Mouse (Mus musculus) megakaryocyte, adult 5-6 weeks (primary cell): ENCODE results near the gene Rtl4. TPM values are rescaled to one million over a fixed set of nuclear protein-coding genes. Genes with fewer than 3 reads are reported as not detected.

Experiments used
- ATAC-seq: 2 replicates; pipeline ENCODE4 v1.8.0; 2016; ENCODE audit warnings: mild to moderate bottlenecking, inconsistent platforms; ENCODE audit not compliant: poor library complexity, severe bottlenecking
- total RNA-seq, 2 experiments: library from RNA; stranded (forward) in 1 of 2; stranded (reverse) in 1 of 2; fragments of 153-499, 151-499 nt in 1 of 2; fragments of 221-1000, 200-1000 nt in 1 of 2; gene quantifications; 2 replicates each; pipeline versions ENCODE4 v1.2.3 to v1.2.4; 2015 to 2017

Gene Rtl4
- total RNA-seq (2015) (not detected in 2 replicates), total RNA-seq (2017) (not detected in 2 replicates)

- no peak for ATAC-seq
Observed at GRCm38 (mm10) chrX:144688207-144689118, at the start of gene Rtl4. Gene Rtl4, plus strand, starts transcription at chrX:144688907.

GRCm38 (mm10) chrX:144644756-144645155, 44.0 kb upstream of the Rtl4 start:
- no peak for ATAC-seq

- no peak for ATAC-seq
Observed at GRCm38 (mm10) chrX:144645394-144645793, 43.3 kb upstream of the Rtl4 start.

GRCm38 (mm10) chrX:144652196-144652595, 36.5 kb upstream of the Rtl4 start:
- no peak for ATAC-seq

- no peak for ATAC-seq
Observed at GRCm38 (mm10) chrX:144687742-144688141, 965 bp upstream of the Rtl4 start.

- ATAC-seq: no peak
Observed at GRCm38 (mm10) chrX:144688142-144688206, 733 bp upstream of the Rtl4 start, which contains the start of gene Trpc5. Gene Trpc5, minus strand, starts transcription at chrX:144688180.

- no peak for ATAC-seq
Observed at GRCm38 (mm10) chrX:144689119-144689858, 582 bp downstream of the Rtl4 start.

- no peak for ATAC-seq
Observed at GRCm38 (mm10) chrX:144689859-144690181, 1.1 kb downstream of the Rtl4 start.

GRCm38 (mm10) chrX:144716330-144716729, 27.6 kb downstream of the Rtl4 start:
- ATAC-seq: no peak

GRCm38 (mm10) chrX:144747528-144748049, 58.9 kb downstream of the Rtl4 start:
- no peak for ATAC-seq

GRCm38 (mm10) chrX:144986980-144987379, 298.3 kb downstream of the Rtl4 start:
- ATAC-seq: no peak

GRCm38 (mm10) chrX:145065484-145065913, 376.8 kb downstream of the Rtl4 start:
- no peak for ATAC-seq

GRCm38 (mm10) chrX:145089802-145090201, 401.1 kb downstream of the Rtl4 start:
- ATAC-seq: no peak

GRCm38 (mm10) chrX:145090360-145090759, 401.7 kb downstream of the Rtl4 start:
- ATAC-seq: no peak

GRCm38 (mm10) chrX:145090964-145091363, 402.3 kb downstream of the Rtl4 start:
- ATAC-seq: 0 out of 2 replicates have a peak, but pooled peaks have one; percentile 18

Other genes starting within 250 kb of the Rtl4 start
- not detected in 2 replicates for gene Trpc5os, start 232.3 kb upstream of the Rtl4 start, total RNA-seq (2015)
- not detected in 2 replicates for gene Trpc5os, start 232.3 kb upstream of the Rtl4 start, total RNA-seq (2017)
- gene Trpc5, start 727 bp upstream of the Rtl4 start, total RNA-seq (2015): not detected in 2 replicates
- gene Trpc5, start 727 bp upstream of the Rtl4 start, total RNA-seq (2017): not detected in 2 replicates